Mouse (Mus musculus): ENCODE results near the gene Sf3b4. TPM values are rescaled to one million over a fixed set of nuclear protein-coding genes. Genes with fewer than 3 reads are reported as not detected.
"Not testable (repeated sequence)": the region's sequence is repeated elsewhere in the genome, so short reads cannot be mapped to it uniquely, and the experiment has no call there.

The Sf3b4 gene
- polyA plus RNA-seq, 1 experiment from 2014 or later, result 220 TPM

GRCm38 (mm10) chr3:96220131-96220764 lies 48.1 kb downstream of the Sf3b4 start:
- peak overlapping the region; percentile 92 for H3K4me2 ChIP-seq
- ATAC-seq (replicated peaks; ENCODE audit: low FRiP score), result peak; percentile 9

GRCm38 (mm10) chr3:96220765-96221639 lies 48.9 kb downstream of the Sf3b4 start, which contains the start of the genes Hist2h2ac and Hist2h2be:
Gene Hist2h2ac, minus strand, starts transcription at chr3:96220880.
Gene Hist2h2be, plus strand, starts transcription at chr3:96221119.
- WGBS, result under 1% methylated on average over 43 of the region's 43 CpGs
- Histone ChIP-seq H3K4me3 (ENCODE audit: low read depth, low read length) (peak within 1 kb of the TSS; percentile 61), H3K4me2 (peak within 1 kb of the TSS; percentile 92), H3K36me3 (ENCODE audit: control insufficient read depth, insufficient read depth, low read length) (no peaks in the 10 kb centered on the region), H3K27me3 (replicated peaks; ENCODE audit: control insufficient read depth, insufficient read depth, low read length) (no peaks in the 10 kb centered on the region), H3K27ac (ENCODE audit: low read depth, low read length) (peak within 1 kb of the TSS; percentile 100), H3K9ac (ENCODE audit: low read depth, low read length) (peak within 1 kb of the TSS; percentile 98), H3K4me1 (replicated peaks; ENCODE audit: control insufficient read depth, insufficient read depth, low read length) (peaks cover 31% of the 10 kb centered on the region), H3K9me3 (ENCODE audit: control insufficient read depth, low read length) (no peaks in the 10 kb centered on the region)
- ATAC-seq (replicated peaks; ENCODE audit: low FRiP score), result peak; percentile 92
- DNase-seq (ENCODE audit: low spot score), result peak; percentile 84

More at GRCm38 (mm10) chr3:96220131-96220764, 48.1 kb downstream of the Sf3b4 start:
- H3K9me3 ChIP-seq (ENCODE audit: control insufficient read depth, low read length); H3K27me3 ChIP-seq (replicated peaks; ENCODE audit: control insufficient read depth, insufficient read depth, low read length); H3K36me3 ChIP-seq (ENCODE audit: control insufficient read depth, insufficient read depth, low read length): not testable (repeated sequence)
- WGBS, result under 1% methylated on average over 26 of the region's 47 CpGs
- H3K9ac ChIP-seq (ENCODE audit: low read depth, low read length), result peak overlapping the region; percentile 98
- peak; percentile 79 for DNase-seq (ENCODE audit: low spot score)
- peaks cover 26% of the 10 kb centered on the region for H3K4me1 ChIP-seq (replicated peaks; ENCODE audit: control insufficient read depth, insufficient read depth, low read length)
- peak overlapping the region; percentile 61 for H3K4me3 ChIP-seq (ENCODE audit: low read depth, low read length)
- H3K27ac ChIP-seq (ENCODE audit: low read depth, low read length), result peak overlapping the region; percentile 100

- no peaks in the 10 kb centered on the region for H3K27me3 ChIP-seq (replicated peaks; ENCODE audit: control insufficient read depth, insufficient read depth, low read length)
- H3K9me3 ChIP-seq (ENCODE audit: control insufficient read depth, low read length), result no peaks in the 10 kb centered on the region
- peak overlapping the region; percentile 86 for H3K9ac ChIP-seq (ENCODE audit: low read depth, low read length)
- WGBS, result 29% methylated on average over 9 of the region's 9 CpGs
- H3K4me2 ChIP-seq, result peak overlapping the region; percentile 92
- H3K36me3 ChIP-seq (ENCODE audit: control insufficient read depth, insufficient read depth, low read length), result no peaks in the 10 kb centered on the region
- ATAC-seq (replicated peaks; ENCODE audit: low FRiP score), result no peak
- H3K4me1 ChIP-seq (replicated peaks; ENCODE audit: control insufficient read depth, insufficient read depth, low read length), result peaks cover 33% of the 10 kb centered on the region
- peak; percentile 52 for DNase-seq (ENCODE audit: low spot score)
- H3K27ac ChIP-seq (ENCODE audit: low read depth, low read length), result peak overlapping the region; percentile 100
- H3K4me3 ChIP-seq (ENCODE audit: low read depth, low read length), result peak overlapping the region; percentile 61
Measured at GRCm38 (mm10) chr3:96221640-96222038, 49.5 kb downstream of the Sf3b4 start.

- peak overlapping the region; percentile 100; the same call in 1 of the 2 replicates for H3K27ac ChIP-seq (ENCODE audit: low read depth, low read length)
- peak overlapping the region; percentile 86 for H3K9ac ChIP-seq (ENCODE audit: low read depth, low read length)
- peaks cover 33% of the 10 kb centered on the region for H3K4me1 ChIP-seq (replicated peaks; ENCODE audit: control insufficient read depth, insufficient read depth, low read length)
- DNase-seq (ENCODE audit: low spot score), result no peak
- H3K27me3 ChIP-seq (replicated peaks; ENCODE audit: control insufficient read depth, insufficient read depth, low read length), result no peaks in the 10 kb centered on the region
- no peak for ATAC-seq (replicated peaks; ENCODE audit: low FRiP score)
- H3K36me3 ChIP-seq (ENCODE audit: control insufficient read depth, insufficient read depth, low read length), result no peaks in the 10 kb centered on the region
- peak overlapping the region; percentile 92 for H3K4me2 ChIP-seq
- WGBS, result 88% methylated on average over 4 of the region's 4 CpGs
- H3K9me3 ChIP-seq (ENCODE audit: control insufficient read depth, low read length), result no peaks in the 10 kb centered on the region
- peak overlapping the region; percentile 61 for H3K4me3 ChIP-seq (ENCODE audit: low read depth, low read length)
Measured at GRCm38 (mm10) chr3:96222774-96223173, 50.6 kb downstream of the Sf3b4 start.

- Histone ChIP-seq H3K27ac (ENCODE audit: low read depth, low read length) (peak overlapping the region; percentile 4; the same call in 1 of the 2 replicates), H3K27me3 (replicated peaks; ENCODE audit: control insufficient read depth, insufficient read depth, low read length) (no peaks in the 10 kb centered on the region), H3K9ac (ENCODE audit: low read depth, low read length) (peak overlapping the region; percentile 21; the same call in 1 of the 2 replicates), H3K36me3 (ENCODE audit: control insufficient read depth, insufficient read depth, low read length) (no peaks in the 10 kb centered on the region), H3K9me3 (ENCODE audit: control insufficient read depth, low read length) (no peaks in the 10 kb centered on the region), H3K4me2 (peak overlapping the region; percentile 43), H3K4me1 (replicated peaks; ENCODE audit: control insufficient read depth, insufficient read depth, low read length) (peaks cover 26% of the 10 kb centered on the region), H3K4me3 (ENCODE audit: low read depth, low read length) (no peak overlapping the region)
- no peak for ATAC-seq (replicated peaks; ENCODE audit: low FRiP score)
- DNase-seq (ENCODE audit: low spot score), result no peak
- WGBS, result 43% methylated on average over 2 of the region's 2 CpGs
Measured at GRCm38 (mm10) chr3:96225421-96225820, 53.3 kb downstream of the Sf3b4 start.

Small RNAs within 50 kb of the gene (microRNA-seq; reads per million reads assigned to microRNA genes)
- gene Gm44492 (ENCODE audit: borderline number of aligned reads), result not detected

Other genes with a start within 250 kb of the Sf3b4 start
- gene Anp32e, start 243.1 kb upstream of the Sf3b4 start, polyA plus RNA-seq (2014; fragmentation: Nextera tagmentation; extraction: Ambion mirVana), result 110 TPM in 2 replicates
- gene Plekho1, start 176.3 kb upstream of the Sf3b4 start, polyA plus RNA-seq (2014; fragmentation: Nextera tagmentation; extraction: Ambion mirVana), result 21.6 and 22.9 TPM in 2 replicates
- 17.4 and 18.5 TPM in 2 replicates for gene Vps45, start 113.9 kb upstream of the Sf3b4 start, polyA plus RNA-seq (2014; fragmentation: Nextera tagmentation; extraction: Ambion mirVana)
- 7.1 and 7.9 TPM in 2 replicates for gene Otud7b, start 67.8 kb upstream of the Sf3b4 start, polyA plus RNA-seq (2014; fragmentation: Nextera tagmentation; extraction: Ambion mirVana)
- 6.8 and 8.8 TPM in 2 replicates for gene Mtmr11, start 10.3 kb upstream of the Sf3b4 start, polyA plus RNA-seq (2014; fragmentation: Nextera tagmentation; extraction: Ambion mirVana)
- 3.5 and 4.3 TPM in 2 replicates for gene Sv2a, start 8.8 kb downstream of the Sf3b4 start, polyA plus RNA-seq (2014; fragmentation: Nextera tagmentation; extraction: Ambion mirVana)
- 93.8 and 98.8 TPM in 2 replicates for gene Bola1, start 47.4 kb downstream of the Sf3b4 start, polyA plus RNA-seq (2014; fragmentation: Nextera tagmentation; extraction: Ambion mirVana)
- 0.92 TPM in 1 of 2 replicates, not detected in the other for gene Hist2h2ab, start 47.5 kb downstream of the Sf3b4 start, polyA plus RNA-seq (2014; fragmentation: Nextera tagmentation; extraction: Ambion mirVana)
- gene Hist2h2ac, start 48.5 kb downstream of the Sf3b4 start, polyA plus RNA-seq (2014; fragmentation: Nextera tagmentation; extraction: Ambion mirVana), result 13.7 and 14.7 TPM in 2 replicates
- 7.7 and 7.9 TPM in 2 replicates for gene Hist2h2be, start 48.8 kb downstream of the Sf3b4 start, polyA plus RNA-seq (2014; fragmentation: Nextera tagmentation; extraction: Ambion mirVana)
- 5.8 and 8.0 TPM in 2 replicates for gene Hist2h3c2, start 66.8 kb downstream of the Sf3b4 start, polyA plus RNA-seq (2014; fragmentation: Nextera tagmentation; extraction: Ambion mirVana)
- gene Hist2h2aa2, start 67.9 kb downstream of the Sf3b4 start, polyA plus RNA-seq (2014; fragmentation: Nextera tagmentation; extraction: Ambion mirVana), result 27.8 and 34.5 TPM in 2 replicates
- gene Hist2h2aa1, start 73.2 kb downstream of the Sf3b4 start, polyA plus RNA-seq (2014; fragmentation: Nextera tagmentation; extraction: Ambion mirVana), result 12.1 and 12.7 TPM in 2 replicates
- gene Hist2h3c1, start 74.4 kb downstream of the Sf3b4 start, polyA plus RNA-seq (2014; fragmentation: Nextera tagmentation; extraction: Ambion mirVana), result 0.93 and 1.5 TPM in 2 replicates
- gene Hist2h4, start 91.0 kb downstream of the Sf3b4 start, polyA plus RNA-seq (2014; fragmentation: Nextera tagmentation; extraction: Ambion mirVana), result 3.5 and 5.0 TPM in 2 replicates
- gene Hist2h3b, start 96.3 kb downstream of the Sf3b4 start, polyA plus RNA-seq (2014; fragmentation: Nextera tagmentation; extraction: Ambion mirVana), result 45.6 and 60.2 TPM in 2 replicates
- gene Hist2h2bb, start 97.4 kb downstream of the Sf3b4 start, polyA plus RNA-seq (2014; fragmentation: Nextera tagmentation; extraction: Ambion mirVana), result 15.1 and 18.9 TPM in 2 replicates
- 4.1 TPM in 2 replicates for gene Fcgr1, start 121.6 kb downstream of the Sf3b4 start, polyA plus RNA-seq (2014; fragmentation: Nextera tagmentation; extraction: Ambion mirVana)